Mouse (Mus musculus) MEL (cell line): ENCODE measurements around the gene Renbp. TPM values are rescaled to one million over a fixed set of nuclear protein-coding genes. Genes with fewer than 3 reads are reported as not detected.

Source experiments
- DNase-seq: peaks from one replicate; pipeline ENCODE4 v3.0.0; 2011; ENCODE audit warnings: low read depth, low spot score
- H3K27ac ChIP-seq: 2 replicates; pipeline ENCODE4 v1.5.1; 2012; ENCODE audit warnings: low read depth, mild to moderate bottlenecking, control low read depth, low read length, moderate library complexity; ENCODE audit not compliant: control insufficient read depth
- H3K27me3 ChIP-seq, 2 experiments: fragments of 150-350 bp in 1 of 2; sonication (generic) in 1 of 2; 2 replicates each; pipeline ENCODE4 v1.6.1; 2012; ENCODE audit warnings: low read length in 2 of 2, mild to moderate bottlenecking in 2 of 2, improper control_type of control experiment in 1 of 2, moderate library complexity in 1 of 2; ENCODE audit not compliant: insufficient read depth in 2 of 2, control insufficient read depth in 1 of 2
- H3K36me3 ChIP-seq, 2 experiments: 2 replicates each; pipeline ENCODE4 v1.6.1; 2012 to 2014; ENCODE audit warnings: low read length in 2 of 2, improper control_type of control experiment in 1 of 2, inconsistent platforms in 1 of 2, mild to moderate bottlenecking in 1 of 2; ENCODE audit not compliant: insufficient read depth in 2 of 2, control insufficient read depth in 1 of 2
- H3K4me1 ChIP-seq, 2 experiments: fragments of 150-350 bp in 1 of 2; sonication (generic) in 1 of 2; 2 replicates each; pipeline ENCODE4 v1.6.1; 2012; ENCODE audit warnings: low read length in 2 of 2, improper control_type of control experiment in 1 of 2, mild to moderate bottlenecking in 1 of 2; ENCODE audit not compliant: insufficient read depth in 2 of 2, control insufficient read depth in 1 of 2
- H3K4me3 ChIP-seq, 2 experiments: fragments of 150-350 bp in 1 of 2; sonication (generic) in 1 of 2; 2 replicates each; pipeline ENCODE4 v1.5.1; 2012; ENCODE audit warnings: low read depth in 2 of 2, low read length in 2 of 2, mild to moderate bottlenecking in 2 of 2, moderate library complexity in 2 of 2, control low read depth in 1 of 2, improper control_type of control experiment in 1 of 2; ENCODE audit not compliant: control insufficient read depth in 1 of 2, insufficient read depth in 1 of 2
- H3K79me2 ChIP-seq: 2 replicates; pipeline ENCODE4 v1.6.1; 2012; ENCODE audit warnings: mild to moderate bottlenecking, low read length, moderate library complexity; ENCODE audit not compliant: control insufficient read depth, poor library complexity, insufficient read depth
- H3K9ac ChIP-seq: 2 replicates; pipeline ENCODE4 v1.6.1; 2012; ENCODE audit warnings: low read depth, mild to moderate bottlenecking, control low read depth, low read length, moderate library complexity; ENCODE audit not compliant: control insufficient read depth, poor library complexity, severe bottlenecking
- H3K9me3 ChIP-seq: fragments of 150-350 bp; sonication (generic); replicated peaks from 2 replicates; pipeline ENCODE4 v1.6.1; 2012; ENCODE audit warnings: mild to moderate bottlenecking, low read length, improper control_type of control experiment, moderate library complexity; ENCODE audit not compliant: insufficient read depth
- BHLHE40 ChIP-seq: IDR thresholded peaks from 2 replicates; pipeline ENCODE4 v1.6.1; 2012; ENCODE audit warnings: low read depth, mild to moderate bottlenecking, inconsistent platforms, low read length, improper control_type of control experiment, borderline replicate concordance
- CHD1 ChIP-seq: IDR thresholded peaks from 2 replicates; pipeline ENCODE4 v1.6.1; 2012; ENCODE audit warnings: low read depth, mild to moderate bottlenecking, inconsistent platforms, low read length, improper control_type of control experiment
- CHD2 ChIP-seq: IDR thresholded peaks from 2 replicates; pipeline ENCODE4 v1.6.1; 2011; ENCODE audit warnings: low read length, improper control_type of control experiment
- CTCF ChIP-seq, 3 experiments: IDR thresholded peaks in 2 of 3; conservative IDR thresholded peaks in 1 of 3; 2 replicates each; pipeline ENCODE4 v1.5.1; 2011 to 2012; ENCODE audit warnings: low read length in 3 of 3, low read depth in 2 of 3, mild to moderate bottlenecking in 2 of 3, improper control_type of control experiment in 1 of 3, inconsistent platforms in 1 of 3, mixed read lengths in 1 of 3, moderate library complexity in 1 of 3; ENCODE audit not compliant: control insufficient read depth in 1 of 3, insufficient read depth in 1 of 3, poor library complexity in 1 of 3, severe bottlenecking in 1 of 3
- E2F4 ChIP-seq: IDR thresholded peaks from 2 replicates; pipeline ENCODE4 v1.6.1; 2011; ENCODE audit warnings: low read depth, low read length, improper control_type of control experiment, borderline replicate concordance
- EP300 ChIP-seq, 2 experiments: IDR thresholded peaks; 2 replicates each; pipeline ENCODE4 v1.6.1; 2011; ENCODE audit warnings: improper control_type of control experiment in 2 of 2, low read length in 2 of 2, low read depth in 1 of 2, mild to moderate bottlenecking in 1 of 2
- ETS1 ChIP-seq: IDR thresholded peaks from 2 replicates; pipeline ENCODE4 v1.6.1; 2012; ENCODE audit warnings: low read depth, mild to moderate bottlenecking, inconsistent platforms, low read length, improper control_type of control experiment, moderate library complexity
- GABPA ChIP-seq: IDR thresholded peaks from 2 replicates; pipeline ENCODE4 v1.6.1; 2012; ENCODE audit warnings: low read depth, mild to moderate bottlenecking, inconsistent platforms, low read length, improper control_type of control experiment, moderate library complexity
- GATA1 ChIP-seq: IDR thresholded peaks from 2 replicates; pipeline ENCODE4 v1.6.1; 2011; ENCODE audit warnings: low read depth, low read length, improper control_type of control experiment
- JUND ChIP-seq: IDR thresholded peaks from 2 replicates; pipeline ENCODE4 v1.6.1; 2011; ENCODE audit warnings: low read depth, mild to moderate bottlenecking, improper control_type of control experiment, low read length
- KAT2A ChIP-seq: conservative IDR thresholded peaks from 2 replicates; pipeline ENCODE4 v1.6.1; 2012; ENCODE audit warnings: low read depth, low read length, improper control_type of control experiment, inconsistent platforms
- MAFK ChIP-seq: IDR thresholded peaks from 2 replicates; pipeline ENCODE4 v1.6.1; 2011; ENCODE audit warnings: low read depth, mild to moderate bottlenecking, low read length, improper control_type of control experiment, borderline replicate concordance
- MAX ChIP-seq: IDR thresholded peaks from 2 replicates; pipeline ENCODE4 v1.6.1; 2011; ENCODE audit warnings: low read length, improper control_type of control experiment
- MAZ ChIP-seq: IDR thresholded peaks from 2 replicates; pipeline ENCODE4 v1.6.1; 2012; ENCODE audit warnings: low read depth, mild to moderate bottlenecking, inconsistent platforms, low read length, improper control_type of control experiment
- MEF2A ChIP-seq: IDR thresholded peaks from 2 replicates; pipeline ENCODE4 v1.6.1; 2014; ENCODE audit warnings: low read depth, mild to moderate bottlenecking, inconsistent platforms, low read length, improper control_type of control experiment; ENCODE audit not compliant: poor library complexity, insufficient replicate concordance, severe bottlenecking; ENCODE audit errors: extremely low read depth
- MXI1 ChIP-seq: IDR thresholded peaks from 2 replicates; pipeline ENCODE4 v1.6.1; 2011; ENCODE audit warnings: mild to moderate bottlenecking, low read depth, low read length, improper control_type of control experiment
- MYB ChIP-seq: IDR thresholded peaks from 2 replicates; pipeline ENCODE4 v1.6.1; 2011; ENCODE audit warnings: mild to moderate bottlenecking, low read depth, low read length, improper control_type of control experiment
- MYC ChIP-seq: IDR thresholded peaks from 2 replicates; pipeline ENCODE4 v1.6.1; 2011; ENCODE audit warnings: low read depth, mild to moderate bottlenecking, low read length, improper control_type of control experiment, moderate library complexity
- NELFE ChIP-seq: IDR thresholded peaks from 2 replicates; pipeline ENCODE4 v1.6.1; 2011; ENCODE audit warnings: low read depth, low read length, improper control_type of control experiment
- NRF1 ChIP-seq: IDR thresholded peaks from 2 replicates; pipeline ENCODE4 v1.6.1; 2014; ENCODE audit warnings: low read depth, mild to moderate bottlenecking, inconsistent platforms, low read length, improper control_type of control experiment, moderate library complexity; ENCODE audit not compliant: poor library complexity, insufficient read depth, severe bottlenecking
- POLR2A ChIP-seq, 2 experiments: IDR thresholded peaks; 2 replicates each; pipeline ENCODE4 v1.6.1; 2011 to 2012; ENCODE audit warnings: low read length in 2 of 2, mild to moderate bottlenecking in 2 of 2, control low read depth in 1 of 2, improper control_type of control experiment in 1 of 2, low read depth in 1 of 2, moderate library complexity in 1 of 2; ENCODE audit not compliant: control insufficient read depth in 1 of 2, insufficient read depth in 1 of 2, poor library complexity in 1 of 2
- POLR2AphosphoS2 ChIP-seq: IDR thresholded peaks from 2 replicates; pipeline ENCODE4 v1.6.1; 2011; ENCODE audit warnings: low read length, improper control_type of control experiment
- POLR2AphosphoS5 ChIP-seq: IDR thresholded peaks from 2 replicates; pipeline ENCODE4 v1.6.1; 2012; ENCODE audit warnings: low read depth, borderline replicate concordance, mild to moderate bottlenecking, inconsistent platforms, low read length, moderate library complexity, mixed read lengths
- RCOR1 ChIP-seq: IDR thresholded peaks from 2 replicates; pipeline ENCODE4 v1.6.1; 2012; ENCODE audit warnings: low read depth, mild to moderate bottlenecking, inconsistent platforms, low read length, improper control_type of control experiment
- SIN3A ChIP-seq: IDR thresholded peaks from 2 replicates; pipeline ENCODE4 v1.6.1; 2012; ENCODE audit warnings: low read length, improper control_type of control experiment, inconsistent platforms
- TAL1 ChIP-seq: IDR thresholded peaks from 2 replicates; pipeline ENCODE4 v1.6.1; 2012; ENCODE audit warnings: mild to moderate bottlenecking, inconsistent platforms, low read length, moderate library complexity, mixed read lengths
- TBP ChIP-seq: IDR thresholded peaks from 2 replicates; pipeline ENCODE4 v1.8.0; 2011; ENCODE audit warnings: low read depth, low read length, improper control_type of control experiment
- TCF12 ChIP-seq: IDR thresholded peaks from 2 replicates; pipeline ENCODE4 v1.6.1; 2014; ENCODE audit warnings: low read depth, mild to moderate bottlenecking, inconsistent platforms, low read length, improper control_type of control experiment, moderate library complexity
- UBTF ChIP-seq: IDR thresholded peaks from 2 replicates; pipeline ENCODE4 v1.6.1; 2012; ENCODE audit warnings: low read depth, mild to moderate bottlenecking, inconsistent platforms, low read length, improper control_type of control experiment, moderate library complexity, borderline replicate concordance; ENCODE audit not compliant: insufficient read depth
- USF1 ChIP-seq: IDR thresholded peaks from 2 replicates; pipeline ENCODE4 v1.6.1; 2014; ENCODE audit warnings: low read depth, mild to moderate bottlenecking, inconsistent platforms, low read length, improper control_type of control experiment, moderate library complexity
- USF2 ChIP-seq, 2 experiments: IDR thresholded peaks; 2 replicates each; pipeline ENCODE4 v1.6.1; 2011 to 2012; ENCODE audit warnings: improper control_type of control experiment in 2 of 2, low read length in 2 of 2, borderline replicate concordance in 1 of 2, inconsistent platforms in 1 of 2, low read depth in 1 of 2, mild to moderate bottlenecking in 1 of 2; ENCODE audit not compliant: insufficient read depth in 1 of 2
- ZC3H11A ChIP-seq: IDR thresholded peaks from 2 replicates; pipeline ENCODE4 v1.6.1; 2012; ENCODE audit warnings: low read depth, mild to moderate bottlenecking, inconsistent platforms, low read length, improper control_type of control experiment
- ZMIZ1 ChIP-seq: IDR thresholded peaks from 2 replicates; pipeline ENCODE4 v1.6.1; 2012; ENCODE audit warnings: low read depth, mild to moderate bottlenecking, inconsistent platforms, low read length, improper control_type of control experiment, moderate library complexity
- ZNF384 ChIP-seq: IDR thresholded peaks from 2 replicates; pipeline ENCODE4 v1.6.1; 2012; ENCODE audit warnings: low read depth, mild to moderate bottlenecking, inconsistent platforms, low read length, improper control_type of control experiment
- polyA plus RNA-seq, 2 experiments: library from polyadenylated mRNA; stranded (reverse) in 1 of 2; unstranded in 1 of 2; fragments of >175 nt in 1 of 2; fragments of >200 nt in 1 of 2; gene quantifications; 2 replicates each; pipeline versions ENCODE4 v1.2.1 to v1.2.4; 2012; ENCODE audit warnings: low replicate concordance in 2 of 2, low read depth in 1 of 2; ENCODE audit not compliant: insufficient read length in 2 of 2, insufficient read depth in 1 of 2, missing spikeins in 1 of 2
- total RNA-seq: library from RNA; depleted of rRNA; stranded (reverse); fragments of 300-350 nt; gene quantifications from 2 replicates; pipeline ENCODE4 v1.2.3, GENCODE M21; 2012

The Renbp gene
- total and polyA plus RNA-seq, 3 experiments: 22.7 to 38.0 TPM; not detected in 1

DNA sequence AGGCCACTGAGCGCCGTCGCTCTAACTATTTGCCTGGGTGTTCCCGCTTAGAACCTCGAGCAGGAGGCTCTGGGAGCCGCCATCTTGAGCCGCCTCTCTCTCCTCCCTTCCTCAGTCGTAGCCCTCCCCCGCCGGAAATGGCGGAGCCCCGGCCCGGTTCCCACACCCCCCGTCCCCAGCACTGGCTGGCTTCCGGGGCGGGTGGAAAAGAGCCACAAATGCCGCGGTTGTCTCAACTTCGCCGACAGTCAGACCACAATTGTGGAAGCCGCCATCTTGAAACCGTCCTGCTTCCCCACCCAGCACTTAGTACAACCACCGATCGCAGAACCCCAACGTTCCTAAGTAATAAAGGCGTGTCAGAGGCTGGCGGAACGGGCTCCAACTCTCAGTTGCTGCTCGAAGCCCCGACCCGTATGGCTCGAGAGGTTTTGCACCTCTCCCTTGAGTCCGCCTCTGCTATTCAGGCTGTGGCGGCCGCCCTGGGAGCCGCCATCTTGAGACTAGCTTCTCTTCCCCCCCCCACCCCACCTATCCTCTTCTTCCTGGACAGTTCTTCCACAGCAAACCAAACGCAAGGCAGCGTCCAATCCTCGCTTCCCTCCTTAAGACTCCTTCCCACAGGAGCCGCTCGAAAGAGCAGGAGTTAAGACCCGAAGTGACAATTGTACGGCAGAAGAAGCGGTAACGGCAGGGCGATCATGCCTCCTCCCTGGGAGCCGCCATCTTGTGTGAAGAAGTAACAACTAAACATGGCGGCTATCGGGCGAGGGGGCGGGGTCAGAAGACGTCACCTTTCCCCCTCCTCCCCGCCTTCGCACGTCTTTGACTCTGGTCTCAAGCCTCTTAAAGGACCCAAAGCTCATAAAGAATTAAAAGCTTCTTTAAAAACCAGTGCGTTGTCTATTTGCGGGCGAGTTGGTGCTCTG is 35.9 kb upstream of the Renbp start, which contains the start of gene Hcfc1:
Hcfc1 (minus strand) TSS at position 110 of the 929 bp plus-strand sequence.
- Histone ChIP-seq H3K79me2 (peaks cover 50% of the 10 kb centered on the region), H3K4me3 (peak within 1 kb of the TSS; percentile 87 to 91), H3K36me3 (peaks cover 0 to 50% of the 10 kb centered on the region in 2 experiments; a peak in 2 of 4 replicates), H3K27me3 (no peaks in the 10 kb centered on the region), H3K27ac (peak within 1 kb of the TSS; percentile 94), H3K9me3 (no peaks in the 10 kb centered on the region), H3K4me1 (peaks cover 3 to 33% of the 10 kb centered on the region in 2 experiments; a peak in 3 of 4 replicates), H3K9ac (peak within 1 kb of the TSS; percentile 97)
- DNase-seq: peak; percentile 89
- peak; percentile 33 to 37; a peak in 2 of 4 replicates for TF ChIP-seq POLR2A (IDR thresholded peaks at IDR 0.05; ENCODE audit: control insufficient read depth in 1 of 2, insufficient read depth in 1 of 2, low read depth in 1 of 2, low read length in 2 of 2, poor library complexity in 1 of 2)
- TF ChIP-seq MAX: peak; percentile 23; the same call in 1 of the 2 replicates
- TF ChIP-seq JUND: no peak
- TF ChIP-seq UBTF: no peak
- no peak for TF ChIP-seq ETS1
- TF ChIP-seq MYC: no peak; the same call in 1 of the 2 replicates
- no peak for TF ChIP-seq CHD2
- TF ChIP-seq RCOR1: 0 out of 2 replicates have a peak, but pooled peaks have one; percentile 21
- no peak for TF ChIP-seq MEF2A
- peak; percentile 59 for TF ChIP-seq MXI1
- TF ChIP-seq BHLHE40: no peak
- TF ChIP-seq EP300 (IDR thresholded peaks at IDR 0.05; ENCODE audit: low read depth in 1 of 2, low read length in 2 of 2): no peak
- TF ChIP-seq NRF1: 0 out of 2 replicates have a peak, but pooled peaks have one; percentile 2
- no peak for TF ChIP-seq MYB
- TF ChIP-seq CTCF (IDR thresholded peaks at IDR 0.05 in 2 of 3, conservative IDR thresholded peaks at IDR 0.05 in 1 of 3; ENCODE audit: control insufficient read depth in 1 of 3, insufficient read depth in 1 of 3, low read depth in 2 of 3, low read length in 3 of 3, poor library complexity in 1 of 3, severe bottlenecking in 1 of 3): no peak
- TF ChIP-seq KAT2A: no peak; the same call in 1 of the 2 replicates
- no peak for TF ChIP-seq TAL1
- no peak for TF ChIP-seq ZNF384
- no peak for TF ChIP-seq POLR2AphosphoS2
- 0 out of 2 replicates have a peak, but pooled peaks have one; percentile 12 for TF ChIP-seq USF1
- TF ChIP-seq TBP: peak; percentile 74
- TF ChIP-seq POLR2AphosphoS5: no peak
- TF ChIP-seq ZC3H11A: peak; percentile 24; the same call in 1 of the 2 replicates
- TF ChIP-seq MAZ: peak; percentile 68
- no peak for TF ChIP-seq GATA1
- TF ChIP-seq CHD1: peak; percentile 93; the same call in 1 of the 2 replicates
- no peak for TF ChIP-seq MAFK
- peak; percentile 50; the same call in 1 of the 2 replicates for TF ChIP-seq ZMIZ1
- TF ChIP-seq E2F4: no peak
- peak; percentile 70 for TF ChIP-seq NELFE
- no peak for TF ChIP-seq GABPA
- peak; percentile 1; the same call in 1 of the 2 replicates for TF ChIP-seq SIN3A
- TF ChIP-seq TCF12: peak; percentile 25; the same call in 1 of the 2 replicates
- TF ChIP-seq USF2 (IDR thresholded peaks at IDR 0.05; ENCODE audit: borderline replicate concordance in 1 of 2, insufficient read depth in 1 of 2, low read depth in 1 of 2, low read length in 2 of 2): no peak
